Mouse (Mus musculus) hindbrain, embryonic 16.5 days (tissue): ENCODE data around the gene Ippk. TPM values are rescaled to one million over a fixed set of nuclear protein-coding genes. Genes with fewer than 3 reads are reported as not detected.

Source experiments
- ATAC-seq: fragments of 200-750 bp; cut with Nextera tagmentation; 2 replicates; pipeline ENCODE4 v1.8.0; 2017; ENCODE audit warnings: moderate TSS enrichment, moderate library complexity
- H3K27ac ChIP-seq: fragments of 300-500 bp; sonication (generic); 2 replicates; pipeline ENCODE4 v1.5.1; 2014; ENCODE audit warnings: low read depth, mild to moderate bottlenecking, control low read depth, low read length, moderate library complexity
- H3K27me3 ChIP-seq: fragments of 300-500 bp; sonication (generic); replicated peaks from 2 replicates; pipeline ENCODE4 v1.6.1; 2014; ENCODE audit warnings: low read length; ENCODE audit not compliant: control insufficient read depth, insufficient read depth
- H3K36me3 ChIP-seq: fragments of 300-500 bp; sonication (generic); 2 replicates; pipeline ENCODE4 v1.6.1; 2014; ENCODE audit warnings: mild to moderate bottlenecking, low read length, moderate library complexity, mixed read lengths; ENCODE audit not compliant: control insufficient read depth, insufficient read depth
- H3K4me1 ChIP-seq: fragments of 300-500 bp; sonication (generic); 2 replicates; pipeline ENCODE4 v1.6.1; 2014; ENCODE audit warnings: low read depth, low read length; ENCODE audit not compliant: control insufficient read depth, insufficient read depth
- H3K4me2 ChIP-seq: fragments of 300-500 bp; sonication (generic); 2 replicates; pipeline ENCODE4 v1.6.1; 2014; ENCODE audit warnings: mild to moderate bottlenecking, low read length, control low read depth, moderate library complexity
- H3K4me3 ChIP-seq: fragments of 300-500 bp; sonication (generic); 2 replicates; pipeline ENCODE4 v1.5.1; 2014; ENCODE audit warnings: mild to moderate bottlenecking, low read length, control low read depth, moderate library complexity
- H3K9ac ChIP-seq: fragments of 300-500 bp; sonication (generic); 2 replicates; pipeline ENCODE4 v1.6.1; 2014; ENCODE audit warnings: low read depth, mild to moderate bottlenecking, control low read depth, low read length, moderate library complexity
- H3K9me3 ChIP-seq: fragments of 300-500 bp; sonication (generic); 2 replicates; pipeline ENCODE4 v1.6.1; 2014; ENCODE audit warnings: mild to moderate bottlenecking, low read length, moderate library complexity; ENCODE audit not compliant: control insufficient read depth
- WGBS: fragments of 180-500 bp; shearing (Covaris S2); extraction: QIAGEN DNeasy Blood & Tissue Kit; methylation state at CpG from one replicate; pipeline ENCODE4 v1.1.7; 2014; 5-methylcytosine and 5-hydroxymethylcytosine counted together
- polyA plus RNA-seq: library from polyadenylated mRNA; unstranded; fragments of >200 nt; fragmentation: Nextera tagmentation; extraction: Ambion mirVana; gene quantifications from 2 replicates; pipeline ENCODE4 v1.2.1, GENCODE M21; 2015

Ippk gene
- polyA plus RNA-seq, 1 experiment from 2014 or later: 13.6 TPM

DNA sequence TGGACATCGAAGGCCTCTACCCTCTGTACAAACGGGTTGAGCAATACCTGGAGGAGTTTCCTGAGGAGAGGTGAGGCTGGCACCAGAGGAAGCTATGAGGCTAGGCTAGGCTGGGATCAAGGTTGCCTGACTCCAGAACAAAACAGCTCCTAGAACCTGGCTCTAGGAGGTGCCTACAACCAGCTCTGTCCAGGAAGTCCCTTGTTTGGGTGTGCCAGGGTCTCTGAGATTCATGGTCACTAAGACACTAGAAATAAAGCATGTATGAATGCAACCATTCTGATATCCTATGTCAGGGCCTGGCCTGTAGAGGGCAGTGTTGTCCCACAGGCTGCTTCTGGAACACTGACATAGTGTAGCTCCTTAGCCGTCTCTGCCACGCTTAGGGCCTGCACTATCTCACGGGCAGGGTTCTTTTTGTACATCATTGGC lies 28.3 kb downstream of the Ippk start:
- no peaks in the 10 kb centered on the region for H3K9me3 ChIP-seq
- H3K36me3 ChIP-seq: peaks cover 7% of the 10 kb centered on the region
- 37% methylated on average over 5 of the region's 5 CpGs for whole genome bisulfite sequencing
- H3K27ac ChIP-seq: no peak overlapping the region
- no peaks in the 10 kb centered on the region for H3K4me1 ChIP-seq
- ATAC-seq: peak; percentile 93
- H3K27me3 ChIP-seq: no peaks in the 10 kb centered on the region
- H3K4me2 ChIP-seq: no peak overlapping the region
- no peak overlapping the region for H3K9ac ChIP-seq
- no peak overlapping the region for H3K4me3 ChIP-seq

DNA sequence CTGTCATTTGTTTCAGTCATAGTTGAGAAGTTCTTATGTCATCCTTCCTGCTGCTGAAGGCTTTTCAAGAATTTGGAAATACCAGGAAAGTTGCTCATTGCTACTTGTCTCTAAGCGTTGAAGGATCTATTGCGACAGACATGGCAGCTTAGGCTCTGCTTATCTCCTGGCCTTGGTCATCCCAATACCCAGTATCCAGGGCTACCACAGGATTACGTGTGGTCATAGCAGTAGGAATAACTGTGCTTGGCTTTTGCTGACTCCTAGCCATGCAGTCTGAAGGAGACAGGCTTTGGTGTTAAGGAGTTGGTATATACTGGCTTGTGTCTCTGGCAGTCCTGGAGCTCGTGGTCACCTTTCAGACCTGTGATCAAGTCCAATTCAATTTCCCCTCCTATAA lies 39.2 kb downstream of the Ippk start:
- Histone ChIP-seq H3K36me3 (peaks cover 20% of the 10 kb centered on the region), H3K4me3 (no peak overlapping the region), H3K4me2 (no peak overlapping the region), H3K4me1 (no peaks in the 10 kb centered on the region), H3K9me3 (no peaks in the 10 kb centered on the region), H3K27ac (0 out of 2 replicates have a peak overlapping the region, but pooled peaks have one; percentile 4), H3K27me3 (no peaks in the 10 kb centered on the region), H3K9ac (no peak overlapping the region)
- no peak for ATAC-seq
- WGBS: 96% methylated on average over 4 of the region's 4 CpGs

DNA sequence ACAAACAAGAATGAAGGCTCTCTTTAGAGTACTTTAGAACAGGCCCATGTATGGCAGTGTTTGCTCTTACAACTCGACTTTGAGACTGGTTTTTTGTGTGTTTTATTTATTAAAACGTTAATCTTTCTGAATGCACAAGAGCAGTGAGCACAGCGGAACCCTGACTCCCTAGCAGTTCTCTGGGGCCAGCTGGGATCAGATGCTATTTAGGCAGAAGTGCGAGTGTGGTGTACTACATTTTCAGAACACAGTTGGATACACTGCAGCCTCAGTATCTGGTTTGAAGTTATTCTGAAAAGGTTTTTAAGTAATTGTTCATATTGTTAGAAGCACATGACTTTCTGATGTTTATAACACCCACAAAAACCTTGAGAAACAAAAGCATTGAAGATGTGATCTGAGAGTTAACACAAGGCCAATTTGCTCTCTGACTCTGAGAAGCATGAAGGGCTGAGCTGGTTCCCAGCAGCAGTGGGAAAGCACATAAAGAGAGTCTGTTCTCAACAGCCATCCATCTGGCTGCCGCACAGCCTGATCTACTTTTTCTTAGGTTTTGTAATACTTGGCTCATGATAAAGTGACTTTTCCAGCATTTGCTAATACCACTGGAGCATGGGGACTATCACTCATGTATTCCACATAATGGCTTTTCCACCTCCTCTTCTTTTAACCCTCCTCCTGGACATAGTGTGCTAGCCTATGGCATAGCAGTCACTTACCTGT lies 39.8 kb downstream of the Ippk start:
- Histone ChIP-seq H3K4me2 (no peak overlapping the region), H3K4me1 (no peaks in the 10 kb centered on the region), H3K27ac (0 out of 2 replicates have a peak overlapping the region, but pooled peaks have one; percentile 42), H3K36me3 (peaks cover 20% of the 10 kb centered on the region), H3K27me3 (no peaks in the 10 kb centered on the region), H3K9me3 (no peaks in the 10 kb centered on the region), H3K4me3 (no peak overlapping the region), H3K9ac (no peak overlapping the region)
- 78% methylated on average over 5 of the region's 5 CpGs for WGBS
- 0 out of 2 replicates have a peak, but pooled peaks have one; percentile 63 for ATAC-seq

GRCm38 (mm10) chr13:49461458-49462132 lies 40.5 kb downstream of the Ippk start:
- Histone ChIP-seq H3K27ac (0 out of 2 replicates have a peak overlapping the region, but pooled peaks have one; percentile 42), H3K4me1 (no peaks in the 10 kb centered on the region), H3K9me3 (no peaks in the 10 kb centered on the region), H3K9ac (no peak overlapping the region), H3K27me3 (no peaks in the 10 kb centered on the region), H3K4me2 (no peak overlapping the region), H3K36me3 (peaks cover 20% of the 10 kb centered on the region), H3K4me3 (no peak overlapping the region)
- ATAC-seq: no peak
- WGBS: 65% methylated on average over 15 of the region's 15 CpGs

DNA sequence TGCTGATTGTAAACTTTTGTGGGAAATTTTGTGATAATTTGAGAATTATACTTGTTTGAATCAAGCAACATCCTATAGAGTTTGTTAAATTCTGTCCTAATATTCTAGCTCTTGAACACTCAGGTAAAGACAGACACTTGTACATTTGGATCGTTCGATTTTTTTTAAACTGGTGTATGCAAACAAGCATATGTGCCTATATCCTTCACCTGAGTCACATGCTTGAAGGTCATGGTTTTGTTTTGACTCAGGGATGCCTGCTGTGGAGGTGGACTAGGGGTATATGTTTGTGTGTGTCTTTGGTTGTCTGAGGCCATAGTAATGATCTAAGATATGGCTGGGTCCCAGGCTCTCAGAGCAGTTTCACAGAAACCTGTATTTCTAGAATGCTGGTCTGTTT lies 41.9 kb downstream of the Ippk start:
- 96% methylated on average over 2 of the region's 2 CpGs for WGBS
- Histone ChIP-seq H3K36me3 (peaks cover 20% of the 10 kb centered on the region), H3K4me1 (no peaks in the 10 kb centered on the region), H3K27me3 (no peaks in the 10 kb centered on the region), H3K4me3 (no peak overlapping the region), H3K27ac (no peak overlapping the region), H3K9me3 (no peaks in the 10 kb centered on the region), H3K9ac (no peak overlapping the region), H3K4me2 (no peak overlapping the region)
- ATAC-seq: no peak

GRCm38 (mm10) chr13:49465875-49466274 lies 44.8 kb downstream of the Ippk start:
- Histone ChIP-seq H3K4me2 (no peak overlapping the region), H3K27ac (no peak overlapping the region), H3K4me1 (no peaks in the 10 kb centered on the region), H3K4me3 (no peak overlapping the region), H3K36me3 (peaks cover 20% of the 10 kb centered on the region), H3K9me3 (no peaks in the 10 kb centered on the region), H3K9ac (no peak overlapping the region), H3K27me3 (no peaks in the 10 kb centered on the region)
- 93% methylated on average over 4 of the region's 4 CpGs for WGBS
- ATAC-seq: no peak

GRCm38 (mm10) chr13:49466393-49467075 lies 45.5 kb downstream of the Ippk start:
- Histone ChIP-seq H3K4me3 (no peak overlapping the region), H3K4me2 (no peak overlapping the region), H3K27ac (no peak overlapping the region), H3K27me3 (no peaks in the 10 kb centered on the region), H3K36me3 (peaks cover 20% of the 10 kb centered on the region), H3K9ac (no peak overlapping the region), H3K9me3 (no peaks in the 10 kb centered on the region), H3K4me1 (no peaks in the 10 kb centered on the region)
- ATAC-seq: no peak
- 75% methylated on average over 11 of the region's 11 CpGs for WGBS

DNA sequence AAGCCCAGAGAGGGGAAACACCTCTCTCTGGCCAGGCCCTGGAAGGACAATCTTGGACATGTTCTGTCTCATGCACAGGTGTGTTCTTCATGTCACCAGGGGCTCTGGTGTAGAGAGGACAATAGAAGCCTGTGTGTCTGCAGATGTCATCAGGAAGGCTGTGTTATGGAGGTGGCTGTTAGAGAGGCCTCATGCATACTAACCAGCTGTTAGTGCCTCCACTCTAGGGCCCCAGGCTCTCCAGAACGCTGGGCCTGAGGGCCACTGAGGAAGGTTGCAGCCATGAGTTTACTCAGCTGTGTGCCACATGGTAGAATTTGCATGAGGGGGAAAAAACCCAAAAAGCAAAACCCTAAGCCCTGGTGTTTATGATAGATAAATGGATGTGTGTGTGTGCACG lies 46.5 kb downstream of the Ippk start:
- WGBS: 87% methylated on average over 2 of the region's 2 CpGs
- Histone ChIP-seq H3K36me3 (peaks cover 14% of the 10 kb centered on the region), H3K27ac (no peak overlapping the region)

GRCm38 (mm10) chr13:49469002-49469401 lies 48.0 kb downstream of the Ippk start:
- WGBS: 88% methylated on average over 5 of the region's 5 CpGs
- no peak overlapping the region for H3K4me2 ChIP-seq

More for the DNA sequence above, 46.5 kb downstream of the Ippk start:
- Histone ChIP-seq H3K9me3 (no peaks in the 10 kb centered on the region), H3K27me3 (no peaks in the 10 kb centered on the region), H3K9ac (no peak overlapping the region), H3K4me3 (no peak overlapping the region), H3K4me2 (no peak overlapping the region), H3K4me1 (no peaks in the 10 kb centered on the region)
- no peak for ATAC-seq

More at GRCm38 (mm10) chr13:49469002-49469401, 48.0 kb downstream of the Ippk start:
- Histone ChIP-seq H3K4me1 (no peaks in the 10 kb centered on the region), H3K4me3 (no peak overlapping the region), H3K27ac (no peak overlapping the region), H3K36me3 (peaks cover 9% of the 10 kb centered on the region), H3K27me3 (no peaks in the 10 kb centered on the region), H3K9ac (no peak overlapping the region), H3K9me3 (no peaks in the 10 kb centered on the region)
- 0 out of 2 replicates have a peak, but pooled peaks have one; percentile 19 for ATAC-seq
